Mouse (Mus musculus) heart, embryonic 13.5 days (tissue): ENCODE measurements around the gene Gm11060. TPM values are rescaled to one million over a fixed set of nuclear protein-coding genes. Genes with fewer than 3 reads are reported as not detected.

Experiments
- ATAC-seq: fragments of 200-750 bp; cut with Nextera tagmentation; 2 replicates; pipeline ENCODE4 v1.8.0; 2017; ENCODE audit warnings: moderate TSS enrichment; ENCODE audit not compliant: insufficient number of reproducible peaks, low FRiP score, low TSS enrichment; ENCODE audit errors: extremely low read depth
- H3K27ac ChIP-seq: fragments of 300-500 bp; sonication (generic); replicated peaks from 2 replicates; pipeline ENCODE4 v1.5.1; 2015; ENCODE audit warnings: moderate library complexity, mild to moderate bottlenecking, inconsistent platforms
- H3K27me3 ChIP-seq: fragments of 300-500 bp; sonication (generic); replicated peaks from 2 replicates; pipeline ENCODE4 v1.6.1; 2015; ENCODE audit warnings: mild to moderate bottlenecking, inconsistent platforms
- H3K36me3 ChIP-seq: fragments of 300-500 bp; sonication (generic); 2 replicates; pipeline ENCODE4 v1.6.1; 2015; ENCODE audit warnings: mild to moderate bottlenecking, inconsistent platforms
- H3K4me1 ChIP-seq: fragments of 300-500 bp; sonication (generic); 2 replicates; pipeline ENCODE4 v1.6.1; 2015; ENCODE audit warnings: inconsistent platforms
- H3K4me2 ChIP-seq: fragments of 300-500 bp; sonication (generic); 2 replicates; pipeline ENCODE4 v1.6.1; 2015; ENCODE audit warnings: inconsistent platforms, mild to moderate bottlenecking, moderate library complexity
- H3K4me3 ChIP-seq: fragments of 300-500 bp; sonication (generic); 2 replicates; pipeline ENCODE4 v1.5.1; 2015; ENCODE audit warnings: moderate library complexity, mild to moderate bottlenecking, inconsistent platforms
- H3K9ac ChIP-seq: fragments of 300-500 bp; sonication (generic); 2 replicates; pipeline ENCODE4 v1.6.1; 2015; ENCODE audit warnings: inconsistent platforms, mild to moderate bottlenecking, moderate library complexity
- H3K9me3 ChIP-seq: fragments of 300-500 bp; sonication (generic); 2 replicates; pipeline ENCODE4 v1.6.1; 2016; ENCODE audit warnings: inconsistent platforms
- WGBS: fragments of 180-500 bp; shearing (Covaris S2); methylation state at CpG from one replicate; pipeline ENCODE4 v1.1.7; 2015; ENCODE audit warnings: mixed read lengths; 5-methylcytosine and 5-hydroxymethylcytosine counted together
- polyA plus RNA-seq: library from polyadenylated mRNA; unstranded; fragments of >200 nt; fragmentation: Nextera tagmentation; extraction: Ambion mirVana; gene quantifications from 2 replicates; pipeline ENCODE4 v1.2.1, GENCODE M21; 2015

The Gm11060 gene
- polyA plus RNA-seq, 1 experiment from 2014 or later: not detected

DNA sequence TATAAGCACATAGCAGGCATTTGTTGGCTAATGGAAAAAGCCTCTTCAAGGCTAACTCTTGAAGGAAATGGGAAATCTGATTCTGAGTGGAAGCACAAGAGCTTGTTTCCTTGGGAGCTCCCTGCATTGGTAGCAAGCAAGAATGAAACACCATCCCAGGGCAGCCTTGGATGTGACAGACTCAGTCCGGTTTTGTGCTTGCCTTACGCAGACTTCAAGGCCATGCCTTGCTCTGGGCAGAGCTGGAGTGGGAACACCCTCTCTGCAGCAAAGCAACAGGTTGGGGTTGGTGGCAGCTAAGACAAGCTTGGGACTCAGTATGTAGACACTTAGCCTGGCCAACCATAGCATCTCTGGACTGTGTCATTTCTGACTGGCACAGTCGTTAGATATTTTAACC lies 5.7 kb upstream of the Gm11060 start:
- Histone ChIP-seq H3K4me2 (no peak overlapping the region), H3K9me3 (no peaks in the 10 kb centered on the region), H3K27ac (no peak overlapping the region), H3K36me3 (no peaks in the 10 kb centered on the region), H3K4me1 (peaks cover 47% of the 10 kb centered on the region), H3K9ac (no peak overlapping the region), H3K4me3 (no peak overlapping the region), H3K27me3 (no peaks in the 10 kb centered on the region)
- WGBS: 79% methylated on average over 3 of the region's 3 CpGs
- no peak for ATAC-seq

DNA sequence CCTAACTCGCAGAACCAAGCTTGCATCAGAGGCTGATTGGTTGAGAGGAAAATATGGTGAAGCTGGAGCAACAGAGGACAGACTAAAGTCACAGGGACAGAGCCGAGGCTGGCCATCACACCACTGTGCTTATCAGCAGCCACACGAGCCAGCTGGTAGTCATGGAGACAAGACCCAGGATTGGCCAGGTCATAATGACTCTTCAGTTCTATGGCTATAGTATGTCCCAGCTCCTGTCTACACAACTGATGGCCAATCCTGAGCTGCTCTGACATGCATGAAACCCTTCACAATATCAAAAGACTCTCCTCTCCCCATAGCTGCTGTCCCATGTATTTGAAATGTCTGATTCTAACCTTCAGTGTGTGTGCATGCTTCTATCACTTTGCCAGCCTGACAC lies 3.8 kb upstream of the Gm11060 start:
- H3K36me3 ChIP-seq: no peaks in the 10 kb centered on the region
- no peak overlapping the region for H3K4me2 ChIP-seq
- peaks cover 41% of the 10 kb centered on the region for H3K4me1 ChIP-seq
- WGBS: 42% methylated on average over 3 of the region's 3 CpGs
- H3K27ac ChIP-seq: no peak overlapping the region
- ATAC-seq: no peak
- no peaks in the 10 kb centered on the region for H3K9me3 ChIP-seq
- no peak overlapping the region for H3K9ac ChIP-seq
- H3K27me3 ChIP-seq: no peaks in the 10 kb centered on the region
- no peak overlapping the region for H3K4me3 ChIP-seq

DNA sequence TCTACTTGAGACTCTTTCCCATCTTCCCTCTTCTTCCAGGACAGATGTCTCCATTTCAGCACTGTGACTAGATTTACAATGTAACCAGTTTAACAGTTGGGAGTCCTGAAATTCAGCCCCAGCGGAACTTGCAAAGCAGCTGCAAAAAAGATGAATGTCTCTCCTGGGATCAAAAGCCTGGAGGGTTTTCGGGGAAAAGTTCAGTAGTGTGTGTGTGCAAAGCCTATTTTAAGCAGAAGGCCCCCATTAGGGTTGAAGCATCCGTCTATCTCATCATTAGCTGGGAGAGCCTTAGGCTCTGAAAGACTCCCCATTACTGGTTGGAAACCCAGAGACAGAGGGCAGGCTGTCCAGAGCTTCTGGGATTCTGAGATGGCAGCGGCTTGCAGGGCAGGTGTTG lies 2.7 kb upstream of the Gm11060 start:
- ATAC-seq: no peak
- H3K9me3 ChIP-seq: no peaks in the 10 kb centered on the region
- H3K27ac ChIP-seq: 0 out of 2 replicates have a peak overlapping the region, but pooled peaks have one; percentile 31
- 67% methylated on average over 4 of the region's 4 CpGs for WGBS
- peaks cover 41% of the 10 kb centered on the region for H3K4me1 ChIP-seq
- no peak overlapping the region for H3K9ac ChIP-seq
- no peaks in the 10 kb centered on the region for H3K27me3 ChIP-seq
- H3K4me2 ChIP-seq: no peak overlapping the region
- no peak overlapping the region for H3K4me3 ChIP-seq
- no peaks in the 10 kb centered on the region for H3K36me3 ChIP-seq

DNA sequence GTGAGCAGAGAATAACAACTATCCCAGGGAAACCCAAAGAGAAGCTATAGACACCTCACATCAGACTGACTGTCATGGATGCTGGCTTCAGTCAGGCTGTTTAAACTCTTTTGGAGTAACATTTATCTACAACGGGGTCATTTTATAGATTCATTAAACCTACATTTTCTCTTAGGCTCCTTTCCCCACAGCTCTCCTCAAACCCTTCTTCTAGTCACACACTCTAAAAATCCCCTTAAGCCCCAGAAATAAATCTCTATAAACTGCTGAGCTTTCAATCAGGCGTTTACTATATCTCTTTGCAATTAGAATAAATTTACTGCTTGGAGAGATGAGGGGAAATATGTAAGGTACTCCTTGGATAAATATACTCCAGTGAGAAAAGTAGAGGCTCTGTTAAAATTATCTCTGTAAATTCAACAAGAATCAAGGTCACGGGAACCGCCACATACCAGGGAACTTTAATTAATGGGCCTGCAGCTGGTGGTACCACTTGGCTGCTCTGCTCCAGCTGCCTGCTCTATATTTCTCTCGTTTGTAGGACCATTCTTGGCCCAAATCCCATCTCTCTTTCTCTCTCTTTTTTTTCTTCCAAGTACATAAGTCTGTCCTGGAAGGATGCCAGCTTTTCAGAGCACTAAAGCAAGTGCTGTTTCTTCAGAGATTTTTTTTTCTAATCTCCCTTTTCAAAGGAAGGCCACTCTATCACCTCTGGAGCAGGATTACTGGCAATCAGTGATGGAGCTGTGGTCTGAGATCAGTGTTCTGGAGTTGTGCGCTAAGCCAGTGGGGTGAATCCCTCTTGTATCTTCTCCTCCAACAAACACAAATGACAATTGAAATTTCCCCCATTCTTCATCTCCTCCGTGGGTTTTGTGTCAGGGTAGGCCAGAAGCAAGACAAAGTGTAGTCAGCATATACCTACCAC lies 2.0 kb upstream of the Gm11060 start:
- Histone ChIP-seq H3K4me1 (peaks cover 41% of the 10 kb centered on the region), H3K4me3 (no peak overlapping the region), H3K27me3 (no peaks in the 10 kb centered on the region), H3K36me3 (no peaks in the 10 kb centered on the region), H3K9ac (no peak overlapping the region), H3K9me3 (no peaks in the 10 kb centered on the region), H3K4me2 (no peak overlapping the region), H3K27ac (peak overlapping the region; percentile 31; the same call in 1 of the 2 replicates)
- WGBS: 34% methylated on average over 7 of the region's 7 CpGs
- no peak for ATAC-seq

DNA sequence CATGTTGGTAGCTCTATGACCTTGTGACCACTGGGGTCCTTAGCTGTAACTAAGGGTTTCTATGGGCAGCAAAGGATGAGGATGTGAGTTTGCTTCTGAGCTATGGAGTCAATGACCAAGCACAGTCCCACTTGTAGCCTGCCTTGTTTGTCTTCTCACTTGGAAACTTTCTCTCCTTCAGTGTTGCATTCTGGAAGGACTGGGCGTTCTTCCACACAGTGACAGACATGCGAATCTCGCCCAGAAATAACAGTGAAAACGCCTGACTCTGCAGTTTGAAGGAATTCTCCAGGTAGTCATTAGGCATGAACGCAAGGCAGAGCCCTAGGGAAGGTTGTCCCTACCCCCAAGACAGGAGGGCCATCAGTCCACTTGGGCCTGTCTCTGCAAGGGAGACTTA lies 827 bp upstream of the Gm11060 start:
- no peak for ATAC-seq
- no peak overlapping the region for H3K4me2 ChIP-seq
- 71% methylated on average over 5 of the region's 5 CpGs for WGBS

DNA sequence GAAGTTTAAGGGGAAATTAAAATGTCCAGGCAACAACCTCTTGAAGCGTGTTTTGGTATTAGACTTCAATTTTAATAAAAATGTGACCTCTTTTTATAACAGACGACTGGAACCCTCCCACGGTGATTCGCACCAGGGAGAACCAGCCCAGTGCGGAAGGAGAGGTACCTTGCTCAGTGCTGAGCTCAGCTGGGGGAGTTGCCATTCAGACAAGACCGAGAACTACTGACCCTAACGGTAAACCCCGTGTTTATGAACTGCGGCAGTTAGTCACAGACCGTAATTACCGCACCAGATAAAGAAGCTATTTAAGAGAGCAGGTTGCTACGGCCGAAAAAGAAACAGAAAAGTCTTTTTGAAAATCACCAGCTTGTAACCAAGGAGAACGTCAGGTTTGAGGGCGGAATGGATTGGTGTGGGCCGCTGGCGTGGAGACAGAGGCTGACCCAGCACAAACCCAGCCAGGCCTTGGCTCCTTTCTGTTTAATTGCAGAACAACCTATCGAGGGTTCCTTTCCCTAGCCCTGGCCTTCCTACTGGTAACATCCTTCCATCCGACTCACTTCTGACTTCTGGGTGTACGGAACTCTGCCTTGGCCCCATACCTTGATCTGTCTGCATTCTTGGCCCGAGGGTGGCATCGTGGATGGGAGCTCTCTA lies 5.6 kb downstream of the Gm11060 start:
- WGBS: 85% methylated on average over 22 of the region's 22 CpGs
- Histone ChIP-seq H3K9me3 (no peaks in the 10 kb centered on the region), H3K27ac (no peak overlapping the region), H3K27me3 (no peaks in the 10 kb centered on the region), H3K9ac (no peak overlapping the region), H3K4me3 (no peak overlapping the region), H3K4me1 (peaks cover 19% of the 10 kb centered on the region), H3K4me2 (no peak overlapping the region), H3K36me3 (no peaks in the 10 kb centered on the region)
- ATAC-seq: no peak

More for the DNA sequence above, 827 bp upstream of the Gm11060 start:
- Histone ChIP-seq H3K4me3 (no peak overlapping the region), H3K27me3 (no peaks in the 10 kb centered on the region), H3K36me3 (no peaks in the 10 kb centered on the region), H3K9ac (no peak overlapping the region), H3K9me3 (no peaks in the 10 kb centered on the region), H3K27ac (no peak overlapping the region), H3K4me1 (peaks cover 41% of the 10 kb centered on the region)

DNA sequence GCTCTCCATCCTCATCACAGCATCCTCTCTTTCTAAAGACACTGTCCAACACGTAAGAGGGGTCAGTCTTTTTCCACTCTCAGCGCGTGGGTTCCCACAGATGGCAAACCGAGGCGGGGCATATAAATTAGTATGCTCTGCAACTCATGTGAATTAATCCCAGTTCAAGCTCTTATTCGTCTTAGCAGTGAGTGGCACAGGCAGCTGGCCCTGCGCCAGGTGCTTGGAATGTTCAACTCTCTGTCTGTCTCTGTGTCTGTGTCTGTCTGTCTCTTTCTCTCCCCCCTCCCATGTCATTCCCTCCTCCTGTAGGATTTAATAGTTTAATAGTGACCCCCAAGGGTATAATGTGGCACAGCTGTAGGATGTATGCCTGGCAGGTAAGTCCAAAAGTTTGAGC lies 7.6 kb downstream of the Gm11060 start:
- no peak for ATAC-seq

DNA sequence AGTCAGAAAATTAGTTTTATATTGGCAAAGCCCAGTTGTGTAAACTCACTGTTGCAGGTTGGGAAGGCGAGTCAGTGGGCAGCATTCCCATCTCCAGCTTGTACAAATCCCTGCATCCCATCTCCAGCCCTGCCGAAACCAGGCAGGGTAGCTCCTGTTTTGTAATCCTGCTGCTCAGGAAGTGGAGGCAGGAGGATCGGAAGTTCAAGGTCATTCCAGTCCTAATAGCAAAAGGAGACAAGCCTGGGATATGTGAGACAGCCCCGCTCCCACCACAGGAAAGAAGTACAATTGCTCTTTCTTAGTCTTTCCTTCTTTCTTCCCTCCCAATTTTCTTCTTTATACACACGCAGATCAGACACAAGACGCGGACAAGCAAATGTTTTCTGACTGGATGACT lies 8.7 kb downstream of the Gm11060 start:
- no peak for ATAC-seq
- Histone ChIP-seq H3K27ac (no peak overlapping the region), H3K4me3 (no peak overlapping the region), H3K4me2 (no peak overlapping the region), H3K36me3 (no peaks in the 10 kb centered on the region), H3K4me1 (peaks cover 19% of the 10 kb centered on the region), H3K27me3 (no peaks in the 10 kb centered on the region), H3K9me3 (no peaks in the 10 kb centered on the region), H3K9ac (no peak overlapping the region)
- WGBS: 53% methylated on average over 7 of the region's 7 CpGs

More for the DNA sequence above, 7.6 kb downstream of the Gm11060 start:
- no peak overlapping the region for H3K4me3 ChIP-seq
- H3K9me3 ChIP-seq: no peaks in the 10 kb centered on the region
- no peak overlapping the region for H3K27ac ChIP-seq
- no peaks in the 10 kb centered on the region for H3K27me3 ChIP-seq
- no peaks in the 10 kb centered on the region for H3K36me3 ChIP-seq
- 72% methylated on average over 7 of the region's 7 CpGs for WGBS
- no peak overlapping the region for H3K4me2 ChIP-seq
- peaks cover 19% of the 10 kb centered on the region for H3K4me1 ChIP-seq
- H3K9ac ChIP-seq: no peak overlapping the region

DNA sequence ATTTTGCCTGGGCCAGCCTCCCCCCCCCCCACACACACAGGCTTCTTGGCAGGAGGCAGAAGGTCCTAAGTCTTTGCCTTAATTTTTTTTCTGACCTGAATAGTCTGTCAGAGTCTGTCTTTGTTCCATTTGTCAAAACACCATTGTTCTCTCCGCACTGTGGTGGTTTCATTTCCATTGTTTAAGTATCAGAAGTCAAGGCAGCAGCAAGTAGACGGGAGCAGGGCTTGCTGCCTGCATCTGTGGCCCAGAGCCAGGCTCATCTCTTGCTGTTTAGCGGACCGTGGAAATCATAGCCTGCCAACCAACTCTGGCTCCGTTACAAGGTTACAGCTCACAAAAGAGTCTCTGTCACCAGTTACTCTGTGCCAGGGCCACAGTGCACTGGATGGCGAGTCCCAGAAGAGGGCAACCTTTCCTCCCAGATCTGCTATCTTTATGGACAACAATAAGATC lies 16.9 kb downstream of the Gm11060 start:
- Histone ChIP-seq H3K36me3 (no peaks in the 10 kb centered on the region), H3K4me3 (no peak overlapping the region), H3K9me3 (no peaks in the 10 kb centered on the region), H3K9ac (no peak overlapping the region), H3K27ac (no peak overlapping the region), H3K4me2 (no peak overlapping the region), H3K4me1 (peaks cover 11% of the 10 kb centered on the region), H3K27me3 (peaks cover 14% of the 10 kb centered on the region)
- 23% methylated on average over 6 of the region's 6 CpGs for WGBS
- ATAC-seq: no peak; the same call in 1 of the 2 replicates

DNA sequence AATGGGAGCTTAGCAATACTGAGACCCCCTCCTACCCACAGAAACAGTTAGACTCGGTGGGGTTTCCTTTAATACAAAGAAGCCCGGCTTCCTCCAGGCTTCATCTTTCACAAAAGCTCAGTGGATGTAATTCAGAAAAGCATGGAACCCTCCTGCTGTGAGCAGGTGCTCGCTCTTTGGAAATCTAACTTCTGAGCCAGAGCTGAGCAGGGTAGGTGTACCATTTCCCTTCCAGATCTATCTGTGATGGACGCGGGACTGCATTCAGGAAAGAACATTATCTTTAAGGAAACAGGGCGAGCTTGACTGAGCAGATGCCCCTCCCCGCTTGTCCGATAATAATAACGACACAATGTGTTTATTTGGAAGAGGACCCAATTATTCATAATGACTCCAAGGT lies 22.3 kb downstream of the Gm11060 start:
- no peak for ATAC-seq
- 30% methylated on average over 9 of the region's 9 CpGs for WGBS
- H3K27me3 ChIP-seq: peaks cover 47% of the 10 kb centered on the region

DNA sequence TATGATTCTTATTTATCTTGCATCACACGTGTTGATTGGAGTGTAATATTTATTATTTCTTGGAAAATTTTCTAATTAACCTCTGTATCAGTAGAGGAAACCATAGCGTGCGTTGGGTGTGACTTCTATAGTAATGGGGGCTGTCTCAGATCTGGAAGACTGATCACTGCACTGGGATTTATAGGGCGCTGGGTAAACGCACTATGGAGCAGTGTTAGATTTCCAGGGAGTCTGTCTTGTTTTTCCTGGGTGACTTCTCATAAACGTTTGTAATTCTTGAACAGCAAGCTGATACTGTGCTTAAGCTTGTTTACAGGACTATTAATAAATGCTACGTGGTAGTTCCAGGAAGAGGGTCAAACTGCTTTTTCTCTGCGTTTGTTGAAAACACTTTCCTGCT lies 25.9 kb downstream of the Gm11060 start:
- no peak overlapping the region for H3K27ac ChIP-seq
- peaks cover 77% of the 10 kb centered on the region for H3K27me3 ChIP-seq
- no peak overlapping the region for H3K4me2 ChIP-seq
- H3K36me3 ChIP-seq: no peaks in the 10 kb centered on the region
- H3K9ac ChIP-seq: no peak overlapping the region
- no peak for ATAC-seq
- 66% methylated on average over 8 of the region's 8 CpGs for WGBS
- no peak overlapping the region for H3K4me3 ChIP-seq
- H3K9me3 ChIP-seq: no peaks in the 10 kb centered on the region
- H3K4me1 ChIP-seq: peaks cover 6% of the 10 kb centered on the region

More for the DNA sequence above, 22.3 kb downstream of the Gm11060 start:
- Histone ChIP-seq H3K9ac (no peak overlapping the region), H3K4me3 (no peak overlapping the region), H3K4me2 (no peak overlapping the region), H3K9me3 (no peaks in the 10 kb centered on the region), H3K27ac (no peak overlapping the region), H3K4me1 (peaks cover 9% of the 10 kb centered on the region), H3K36me3 (no peaks in the 10 kb centered on the region)
